Mouse (Mus musculus) layer of hippocampus, postnatal 10 days (tissue): Measurements from ENCODE around the gene Svop. TPM values are rescaled to one million over a fixed set of nuclear protein-coding genes. Genes with fewer than 3 reads are reported as not detected.
A peak's percentile ranks its signal among the peaks of the same experiment; 100 is the strongest.

Experiments used
- DNase-seq, 2 experiments: peaks; one replicate each; pipeline ENCODE4 v3.0.0; 2021; ENCODE audit warnings: low spot score in 2 of 2
- long read RNA-seq: library from polyadenylated mRNA; stranded (forward); transcript quantifications from one replicate; pipeline ENCODE4 v2.0.0, GENCODE M21; 2023
- total RNA-seq, 2 experiments: library from RNA; stranded (reverse); gene quantifications; 2 replicates each; pipeline ENCODE4 v1.2.3; 2021

The Svop gene
- total RNA-seq = 100 to 1,000 TPM; 134 to 141 TPM
- long read RNA-seq, transcript Svop-201 (16 exons, 3,379 nt) = major isoform, 91 of 121 reads
- long read RNA-seq, partial matches to known transcripts = 12 of 121 reads
- long read RNA-seq, other reads (novel, unspliced or antisense) = 18 of 121 reads

DNA sequence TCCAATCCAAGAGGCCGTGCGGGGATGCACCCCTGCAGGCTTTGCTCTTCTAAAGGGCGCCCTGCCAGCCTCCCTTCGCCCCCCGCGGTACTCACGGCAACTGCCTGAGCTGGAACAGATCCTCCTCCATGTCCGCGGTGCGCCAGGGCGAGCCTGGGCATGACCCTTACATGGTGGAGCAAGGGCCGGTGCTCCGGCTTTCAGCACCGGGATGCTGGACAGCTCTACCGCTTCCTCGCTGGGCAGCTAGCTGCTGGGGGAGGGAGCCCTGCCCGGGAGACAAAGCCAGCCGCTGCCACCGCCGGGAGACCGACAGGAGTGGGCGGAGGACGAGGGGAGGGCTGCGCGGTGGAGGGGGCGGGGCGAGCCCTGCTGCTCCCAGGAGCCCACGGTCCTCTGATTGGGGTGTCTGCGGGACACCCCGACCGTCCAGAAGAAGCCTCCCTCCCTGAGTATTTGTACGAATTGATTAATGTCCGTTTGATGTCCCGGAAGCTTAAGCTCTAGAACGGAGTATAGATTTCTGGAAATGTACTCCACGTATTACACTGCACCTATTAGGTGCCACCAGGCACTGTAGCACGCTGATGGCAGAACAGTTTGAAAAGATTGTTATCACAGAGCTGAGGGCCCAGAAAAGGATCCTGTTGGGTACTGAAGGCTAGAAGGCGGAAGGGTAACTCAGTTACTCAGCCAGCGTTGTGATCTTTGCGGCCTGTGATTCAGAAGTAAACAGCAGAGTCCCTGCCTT is at the start of gene Svop:
TSS of gene Svop (minus strand) at position 514 of the 751 bp plus-strand sequence.
- DNase-seq = peak; percentile 81 to 85

DNA sequence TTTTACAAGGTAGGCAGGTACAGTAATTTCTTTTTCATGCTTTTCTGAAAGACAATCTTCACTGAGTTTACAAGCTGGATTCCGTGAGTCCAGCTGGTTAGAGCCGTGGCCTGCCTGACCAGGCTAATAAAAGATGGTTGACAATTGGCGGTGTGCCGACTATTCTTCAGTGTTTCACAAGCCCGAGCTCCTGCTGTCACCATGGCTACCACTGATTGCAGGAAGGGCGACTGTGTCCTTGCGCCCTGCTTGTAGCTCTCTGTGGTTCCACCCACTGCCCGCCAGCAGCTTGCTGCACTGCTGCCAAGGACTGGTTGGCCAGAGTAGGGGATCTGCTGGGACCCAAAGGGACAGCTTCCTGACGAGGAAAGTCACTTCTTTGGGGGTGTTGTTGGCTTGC is 47.8 kb upstream of the Svop start:
- DNase-seq = peak; percentile 80 to 83

DNA sequence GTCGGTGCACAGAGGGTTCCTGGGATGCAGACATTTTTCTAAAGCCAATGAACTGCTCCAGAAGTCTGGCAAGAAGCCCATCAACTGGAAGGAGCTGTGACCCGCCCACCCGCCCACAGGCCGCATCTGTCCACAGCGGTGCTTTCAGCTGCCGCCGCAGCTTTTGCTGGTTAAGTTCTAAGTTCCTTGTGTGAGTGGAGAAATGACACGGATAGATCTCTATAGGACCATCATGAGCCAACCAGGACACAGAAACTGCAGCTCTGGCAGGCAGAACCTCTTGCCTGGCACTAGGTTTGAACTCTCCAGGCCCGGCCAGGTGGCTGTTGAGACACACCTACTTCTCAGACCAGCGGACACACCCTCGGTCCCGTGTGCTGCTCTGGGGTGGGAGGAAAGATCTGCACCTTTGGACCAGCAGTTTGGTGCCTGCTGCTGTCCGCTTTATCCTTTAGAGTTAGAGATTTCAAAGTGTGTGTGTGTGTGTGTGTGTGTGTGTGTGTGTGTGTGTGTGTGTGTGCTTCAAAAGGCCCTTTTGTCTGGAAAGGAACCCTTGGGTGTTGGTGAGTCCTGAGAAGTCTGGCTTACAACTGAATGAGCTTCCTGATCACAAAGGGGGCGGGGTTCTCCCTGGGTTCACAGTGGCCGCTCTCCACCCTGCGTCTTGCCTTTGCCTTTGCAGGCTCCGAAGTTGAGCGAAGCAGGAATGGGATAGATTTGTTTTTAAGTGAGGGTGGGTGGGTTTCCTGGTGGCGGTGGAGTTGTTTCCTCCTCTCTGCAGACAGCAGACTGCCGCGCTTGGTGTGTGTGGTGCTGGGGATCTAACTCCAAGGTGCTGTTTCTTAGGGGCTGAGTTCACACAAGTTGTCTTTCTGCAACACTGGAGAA is 47.2 kb upstream of the Svop start:
- DNase-seq = peak in 1 of 2 experiments; percentile 36

DNA sequence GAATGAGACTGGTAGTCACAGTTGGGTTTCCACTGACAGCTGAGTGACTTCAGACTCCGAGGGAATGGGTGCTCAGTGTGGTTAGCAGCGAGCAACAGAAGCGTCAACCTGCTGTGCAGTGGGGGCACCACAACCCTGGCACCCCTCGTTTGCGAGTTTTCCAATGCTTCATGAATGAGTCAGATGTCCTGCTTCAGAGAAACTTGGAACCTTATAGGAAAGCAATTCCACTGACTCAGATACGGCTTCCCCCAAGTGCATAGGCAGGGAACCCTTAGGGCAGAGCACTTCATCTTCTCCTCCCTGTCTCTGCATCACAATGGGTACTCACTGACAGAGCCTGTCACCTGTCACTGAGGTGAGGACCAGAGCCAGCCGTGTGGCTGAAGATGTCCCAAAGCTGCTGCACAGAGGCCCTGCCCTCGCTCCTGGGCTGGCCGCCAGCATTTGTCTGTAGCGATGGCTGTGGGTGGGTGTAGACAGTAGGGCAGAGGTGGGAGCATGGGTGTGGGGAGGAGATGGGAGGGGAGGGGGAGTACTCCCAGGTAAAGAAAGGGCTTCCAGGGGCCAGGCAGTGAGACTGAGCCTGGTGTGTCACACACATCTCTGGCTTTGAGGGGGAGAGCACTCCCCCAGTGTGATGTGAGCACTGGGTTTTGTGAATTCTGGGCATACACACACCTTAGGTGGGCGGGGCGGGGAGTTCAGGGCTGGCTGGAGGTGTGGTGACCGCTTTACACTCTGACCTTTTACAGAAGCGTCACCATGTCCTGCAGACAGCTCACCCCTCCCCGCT is 46.3 kb upstream of the Svop start:
- DNase-seq = no peak

DNA sequence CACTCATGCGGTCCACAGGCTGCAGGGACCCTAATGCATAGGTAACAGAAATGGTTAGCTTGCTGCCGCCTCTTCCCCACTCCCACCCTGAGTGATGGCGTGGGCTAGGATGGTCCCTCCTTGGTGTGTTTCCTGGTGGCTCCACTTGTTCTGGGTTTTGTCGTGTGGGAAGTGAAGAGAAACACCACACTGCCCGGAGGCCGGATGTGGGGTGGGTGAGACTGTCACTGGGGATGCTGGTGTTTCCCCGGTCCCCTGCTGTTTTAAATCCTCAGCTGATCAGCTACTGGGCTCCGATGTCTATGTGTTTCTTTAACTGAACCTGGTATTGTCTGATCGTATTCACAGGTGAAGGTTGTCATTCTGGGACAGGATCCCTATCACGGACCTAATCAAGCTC is 44.1 kb upstream of the Svop start:
- DNase-seq = no peak

DNA sequence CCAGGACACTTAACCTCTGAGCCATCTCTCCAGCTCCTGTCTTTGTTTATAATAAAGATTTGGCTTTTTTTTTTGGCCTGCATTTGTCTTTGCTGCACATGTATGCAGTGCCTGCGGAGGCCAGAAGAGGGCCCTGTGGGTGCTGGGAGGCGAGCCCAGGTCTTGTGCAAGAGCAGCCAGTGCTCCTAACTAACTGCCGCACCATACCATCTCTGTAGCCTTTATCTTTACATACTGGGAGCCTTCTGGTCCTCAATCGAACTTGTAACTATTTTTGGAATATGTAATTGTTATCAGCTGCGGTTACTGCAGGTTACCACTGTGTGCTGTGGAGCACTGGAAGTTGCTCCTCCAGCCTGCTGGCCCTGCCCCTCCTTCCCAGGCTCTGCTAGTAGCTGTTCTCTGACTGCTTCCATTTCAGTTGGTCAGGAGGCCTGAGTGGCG is 42.7 kb upstream of the Svop start:
- peak; percentile 58 to 63 for DNase-seq

DNA sequence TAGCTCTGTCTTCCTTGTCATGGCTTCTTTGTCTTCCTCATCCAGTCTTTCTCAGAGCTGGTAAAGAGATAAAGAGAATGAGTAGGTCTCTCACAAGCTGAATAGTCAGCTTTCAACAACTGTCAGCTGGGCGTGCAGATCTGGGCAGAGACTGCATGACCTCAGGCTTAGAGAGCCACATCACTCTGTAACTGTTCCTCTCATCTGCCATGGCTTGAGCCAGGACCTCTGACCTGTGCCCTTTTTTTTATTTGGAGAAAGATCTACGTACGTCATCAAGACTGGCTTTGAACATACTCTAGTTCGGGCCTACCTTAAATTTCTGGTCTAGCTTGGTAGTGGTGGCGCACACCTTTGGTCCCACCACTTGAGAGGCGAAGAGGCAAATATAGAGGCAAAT is 41.5 kb upstream of the Svop start:
- DNase-seq = no peak

DNA sequence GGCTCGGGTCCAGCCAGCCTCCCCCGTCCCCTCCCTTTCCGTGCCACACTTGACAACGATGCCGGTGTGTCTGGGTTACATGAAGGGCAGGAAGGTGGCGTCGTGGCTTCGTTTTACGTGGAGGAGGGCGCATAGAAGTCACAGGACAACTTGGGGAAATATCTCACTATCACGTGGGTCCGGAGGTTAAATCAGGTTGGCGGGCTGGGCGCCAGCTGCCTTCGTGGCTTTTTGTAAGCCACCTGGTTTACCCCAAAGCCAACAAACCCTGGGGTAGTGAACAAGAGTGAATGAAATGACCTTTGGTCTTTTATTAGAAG is 40.1 kb upstream of the Svop start:
- peak in 1 of 2 experiments; percentile 43 for DNase-seq

DNA sequence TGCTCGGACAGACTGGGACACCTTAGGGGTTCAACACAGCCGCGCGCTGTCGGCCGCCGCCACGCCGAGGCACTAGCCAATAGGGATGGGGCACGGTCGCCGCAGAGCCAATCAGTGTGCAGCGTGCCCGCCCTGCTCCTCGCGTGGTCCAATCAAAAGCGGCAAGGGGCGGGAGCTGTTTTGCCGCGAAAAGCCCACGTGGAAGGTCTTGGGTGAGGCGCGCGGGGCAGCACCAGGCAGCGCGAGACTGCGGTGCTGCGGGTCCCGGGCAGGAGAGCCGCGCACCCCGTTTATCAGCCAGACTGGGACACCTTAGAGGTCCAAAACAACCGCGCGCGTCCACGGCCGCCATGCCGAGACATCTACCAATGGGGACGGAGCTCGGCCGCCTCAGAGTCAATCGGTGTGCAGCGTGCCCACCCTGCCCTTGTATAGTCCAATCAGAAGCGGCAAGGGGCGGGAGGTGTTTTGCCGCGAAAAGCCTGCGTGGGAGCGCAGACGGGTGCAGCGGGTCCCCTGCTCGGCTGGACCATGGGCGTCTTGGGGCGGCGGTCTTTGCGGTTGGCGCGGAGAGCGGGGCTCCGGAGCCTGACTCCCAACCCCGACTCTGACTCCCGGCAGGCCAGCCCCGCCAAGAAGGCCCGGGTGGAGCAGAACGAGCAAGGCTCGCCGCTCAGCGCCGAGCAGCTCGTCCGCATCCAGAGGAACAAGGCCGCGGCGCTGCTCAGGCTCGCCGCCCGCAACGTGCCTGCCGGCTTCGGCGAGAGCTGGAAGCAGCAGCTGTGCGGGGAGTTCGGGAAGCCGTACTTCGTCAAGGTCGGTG is 39.5 kb upstream of the Svop start:
- DNase-seq = peak; percentile 94 to 96

DNA sequence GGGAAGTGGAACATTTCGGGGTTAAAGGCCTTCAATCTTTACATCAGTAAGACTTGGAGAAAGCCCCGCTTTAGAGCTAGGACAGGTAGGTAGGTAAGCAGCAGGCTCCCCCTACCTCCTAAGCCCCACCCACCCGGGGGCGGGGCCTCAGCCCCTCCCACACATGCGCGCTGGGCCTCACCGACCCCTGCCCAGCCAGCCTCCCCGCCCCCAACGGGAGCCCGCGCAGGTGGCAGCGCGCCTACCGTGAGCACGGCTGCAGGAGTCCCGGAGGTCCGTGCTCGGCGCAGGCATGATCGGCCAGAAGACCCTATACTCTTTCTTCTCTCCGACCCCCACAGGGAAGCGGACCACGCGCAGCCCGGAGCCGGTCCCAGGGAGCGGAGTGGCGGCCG is 38.8 kb upstream of the Svop start, which contains the start of gene Ung:
TSS of gene Ung (plus strand) at position 176 of the 395 bp plus-strand sequence.
- DNase-seq = peak in 1 of 2 experiments; percentile 64

DNA sequence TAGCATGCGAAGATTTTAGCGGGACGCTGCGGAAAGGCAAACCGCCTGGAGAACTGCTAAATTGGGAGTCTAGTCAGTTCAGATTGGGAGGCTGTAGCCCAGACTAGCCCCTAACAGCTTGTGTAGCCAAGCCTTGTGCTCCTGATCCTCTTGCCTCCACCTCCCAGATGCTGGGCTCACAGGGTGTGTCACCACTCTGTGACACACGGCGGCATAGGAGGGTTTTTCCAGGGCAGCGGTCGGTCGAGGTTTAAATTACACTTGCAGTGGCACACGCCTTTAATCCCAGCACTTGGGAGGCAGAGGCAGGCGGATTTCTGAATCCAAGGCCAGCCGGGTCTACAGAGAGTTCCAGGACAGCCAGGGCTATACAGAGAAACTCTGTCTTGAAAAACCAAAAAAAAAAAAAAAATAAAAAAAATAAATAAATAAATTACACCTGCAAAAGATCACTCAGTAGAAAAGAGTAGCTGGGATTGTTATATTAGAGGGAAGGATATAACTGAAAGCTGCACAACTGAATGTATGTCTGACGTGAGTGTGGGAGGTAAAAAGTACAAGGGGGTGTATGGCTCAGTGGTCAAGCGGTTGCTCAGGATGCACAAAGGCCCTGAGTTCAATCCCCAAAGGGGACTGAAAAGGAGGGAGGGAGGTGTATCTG is 38.3 kb upstream of the Svop start:
- DNase-seq = no peak

DNA sequence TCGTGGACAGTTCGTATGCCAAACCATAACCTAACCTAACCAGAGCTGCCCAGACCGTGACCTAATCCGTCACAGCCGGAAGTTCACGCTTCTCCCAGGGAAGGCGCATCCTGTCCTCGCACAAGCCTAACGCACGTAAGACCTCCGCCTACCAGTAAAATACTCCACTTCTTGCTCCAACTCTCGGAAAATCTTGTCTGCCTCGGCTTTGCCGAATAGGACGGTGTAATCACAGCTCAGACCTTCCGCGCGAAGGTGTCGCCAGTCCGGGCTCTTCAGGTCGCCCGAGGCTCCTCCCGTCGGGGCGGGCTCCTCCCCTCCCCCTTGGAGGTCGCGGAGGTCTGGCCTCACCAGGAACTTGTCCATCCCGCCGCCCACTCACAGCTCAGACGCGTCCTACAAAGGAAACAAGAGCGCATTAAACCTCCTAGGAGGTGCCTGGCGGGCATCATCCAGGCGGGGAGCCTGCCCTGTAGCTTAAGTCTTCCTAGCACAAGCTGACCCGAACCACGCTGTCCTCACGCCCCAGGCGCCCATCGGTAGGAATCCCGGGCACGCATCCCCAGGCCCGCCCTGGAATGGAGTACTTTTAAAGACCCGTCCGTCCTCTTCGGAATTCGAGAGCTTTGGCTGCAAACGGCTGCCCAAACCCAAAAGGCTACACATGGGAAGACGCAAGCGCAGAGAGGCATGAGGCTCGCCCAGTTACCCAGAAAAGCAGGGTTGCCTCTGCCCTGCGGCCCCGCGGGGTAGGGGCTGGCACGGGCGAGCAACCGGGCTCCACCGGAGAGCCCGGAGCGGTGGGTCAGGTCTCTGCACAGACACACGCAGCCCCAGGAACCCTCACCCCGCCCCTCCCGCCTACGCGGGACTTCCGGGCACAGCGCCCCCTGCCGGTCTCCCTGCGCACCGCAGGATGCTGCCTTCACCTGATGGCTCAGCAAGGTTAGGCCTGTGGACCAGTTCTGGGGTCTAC is 36.3 kb upstream of the Svop start, which contains the start of gene Alkbh2:
TSS of gene Alkbh2 (minus strand) at position 845 of the 976 bp plus-strand sequence.
- DNase-seq = peak; percentile 86 to 87

DNA sequence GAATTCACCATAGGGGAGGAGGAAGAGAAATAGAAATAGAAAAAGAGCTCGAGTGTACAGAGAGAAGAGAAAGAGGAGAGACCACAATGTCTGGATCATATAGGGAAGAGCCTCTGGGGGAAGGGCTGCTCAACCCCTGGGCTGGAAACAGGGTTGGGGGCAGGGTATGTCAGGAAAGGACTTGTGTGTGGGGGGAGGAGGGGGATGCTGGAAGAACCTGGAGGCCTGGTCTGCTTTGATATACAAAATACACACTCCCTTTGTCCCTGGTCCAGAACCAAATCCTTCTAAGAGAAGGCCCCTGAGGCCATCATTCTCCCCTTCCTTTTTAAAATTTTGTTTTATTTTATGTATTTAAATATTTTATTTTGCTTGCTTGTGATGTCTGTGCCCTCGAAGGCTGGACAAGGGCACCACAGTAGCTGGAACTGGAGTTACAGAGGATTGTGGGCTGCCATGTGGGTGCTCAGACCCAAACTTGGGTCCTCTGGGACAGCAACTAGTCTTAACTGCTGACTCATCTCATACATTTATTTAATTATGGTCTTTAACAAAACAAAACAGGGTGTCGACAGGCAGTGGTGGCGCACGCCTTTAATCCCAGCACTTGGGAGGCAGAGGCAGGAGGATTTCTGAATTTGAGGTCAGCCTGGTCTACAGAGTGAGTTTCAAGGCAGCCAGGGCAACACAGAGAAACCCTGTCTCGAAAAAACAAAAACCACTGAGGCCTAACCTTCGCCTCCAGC is 35.3 kb upstream of the Svop start:
- no peak for DNase-seq

DNA sequence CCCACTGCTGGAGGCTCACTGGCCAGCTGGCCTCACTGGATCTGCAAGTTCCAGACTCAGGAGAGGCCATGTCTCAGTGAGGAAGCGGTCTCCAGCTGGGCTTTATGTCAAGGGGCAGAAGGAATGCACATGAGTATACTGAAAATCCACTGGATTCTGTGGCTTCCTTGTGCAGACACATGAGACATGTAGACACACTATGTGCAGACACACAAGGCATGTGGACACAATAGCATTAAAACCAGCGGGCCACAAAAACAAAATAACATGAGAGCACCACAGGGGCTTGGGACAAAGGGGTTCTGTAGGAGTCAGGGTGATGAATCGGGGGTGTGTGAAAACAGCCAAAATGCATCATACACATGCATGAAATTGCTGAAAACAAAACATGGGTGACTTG is 34.6 kb upstream of the Svop start:
- no peak for DNase-seq

DNA sequence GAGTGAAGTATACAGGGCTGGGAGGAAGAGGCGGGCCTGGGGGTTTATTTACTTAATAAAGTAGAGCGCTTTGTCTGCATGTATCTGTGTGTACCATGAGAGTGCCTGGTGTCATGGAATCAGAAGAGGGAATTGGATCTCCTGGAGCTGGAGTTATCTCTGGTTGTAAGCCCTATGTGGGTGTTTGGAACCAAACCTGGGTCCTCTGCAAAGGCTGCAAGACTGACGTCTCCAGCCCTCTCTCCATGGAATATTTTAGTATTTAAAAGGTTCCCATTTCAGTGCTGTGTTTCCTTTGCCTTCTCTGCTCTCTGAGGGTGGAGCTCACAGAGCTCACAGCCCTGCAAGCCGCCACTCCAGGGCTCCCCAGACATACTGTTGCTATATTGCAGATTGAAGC is 28.4 kb upstream of the Svop start:
- DNase-seq = no peak

DNA sequence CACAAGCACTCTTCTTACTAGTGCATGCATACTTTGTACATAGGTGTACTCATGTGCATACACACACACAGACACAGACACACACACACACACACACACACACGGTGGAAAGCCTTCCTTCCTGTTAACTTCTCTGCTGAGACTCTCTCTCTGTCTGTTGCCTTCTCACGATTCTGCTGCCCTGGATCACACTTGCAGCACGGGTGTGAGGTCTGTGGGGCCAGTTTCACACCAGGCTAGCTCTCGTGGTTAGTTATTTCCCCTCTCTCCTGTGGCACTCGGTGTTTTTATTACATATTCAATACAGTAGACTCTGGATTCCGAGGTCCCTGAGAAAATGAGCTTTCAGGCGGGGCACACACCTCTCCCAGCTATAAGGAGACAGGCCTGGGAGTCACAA is 25.2 kb upstream of the Svop start:
- DNase-seq = no peak

DNA sequence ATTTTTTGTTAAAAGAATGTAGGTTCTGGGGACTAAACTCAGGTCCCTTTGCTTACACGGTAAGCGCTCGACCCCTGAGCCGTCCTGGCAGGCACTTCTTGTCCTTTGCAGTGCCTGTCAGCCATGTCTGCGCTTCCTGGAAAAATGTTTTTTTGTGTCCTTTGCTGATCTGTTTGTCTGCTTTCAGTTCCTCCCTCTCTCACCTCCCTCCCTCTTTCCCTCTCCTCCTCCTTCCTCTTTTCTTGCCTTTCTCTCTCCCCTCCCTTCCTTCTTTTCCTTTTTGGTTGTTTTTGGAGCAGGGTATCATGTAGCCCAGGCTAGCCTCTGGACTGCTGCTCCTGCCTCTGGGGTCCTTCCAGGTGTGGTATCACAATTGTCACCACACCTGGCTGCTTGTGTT is 23.7 kb upstream of the Svop start:
- DNase-seq = no peak

DNA sequence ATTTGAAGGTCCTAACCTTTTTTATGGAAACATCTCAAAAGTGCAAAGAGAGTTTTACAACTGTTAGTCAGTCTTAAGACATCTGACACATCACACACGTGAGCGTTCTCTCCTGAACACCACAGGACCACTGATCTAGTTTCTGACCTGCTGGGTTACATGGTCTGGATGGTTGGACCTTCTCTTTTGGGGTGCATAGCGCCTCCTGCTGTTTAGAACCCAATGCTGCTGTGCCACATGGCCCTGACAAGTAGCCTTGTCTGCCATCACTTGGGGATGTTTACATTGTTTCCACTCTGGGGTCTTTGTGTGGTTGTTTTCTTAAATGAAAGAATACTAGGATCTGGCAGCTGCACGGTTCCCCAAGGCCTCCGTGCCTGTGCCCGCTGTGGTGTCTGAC is 22.0 kb upstream of the Svop start:
- no peak for DNase-seq
